Mouse (Mus musculus) lung, postnatal 0 days (tissue): ENCODE data around the gene Boll.

Experiments
- CTCF ChIP-seq: IDR thresholded peaks from 2 replicates; pipeline ENCODE4 v1.5.1; 2016; ENCODE audit warnings: antibody characterized with exemption, mild to moderate bottlenecking
- EP300 ChIP-seq: IDR thresholded peaks from 2 replicates; pipeline ENCODE4 v1.6.1; 2016; ENCODE audit warnings: antibody characterized with exemption, mild to moderate bottlenecking, control low read depth

- no peak for TF ChIP-seq CTCF
- no peak for TF ChIP-seq EP300
Observed at GRCm38 (mm10) chr1:55227376-55227775, 135.9 kb downstream of the Boll start.
